Mouse (Mus musculus): ENCODE measurements at regions not wholly inside any gene's neighbourhood (a gene's known extent, or its start where the extent isn't known, plus 50 kb on each side); places are given as distances from the start of the nearest gene placed in this dataset.

DNA sequence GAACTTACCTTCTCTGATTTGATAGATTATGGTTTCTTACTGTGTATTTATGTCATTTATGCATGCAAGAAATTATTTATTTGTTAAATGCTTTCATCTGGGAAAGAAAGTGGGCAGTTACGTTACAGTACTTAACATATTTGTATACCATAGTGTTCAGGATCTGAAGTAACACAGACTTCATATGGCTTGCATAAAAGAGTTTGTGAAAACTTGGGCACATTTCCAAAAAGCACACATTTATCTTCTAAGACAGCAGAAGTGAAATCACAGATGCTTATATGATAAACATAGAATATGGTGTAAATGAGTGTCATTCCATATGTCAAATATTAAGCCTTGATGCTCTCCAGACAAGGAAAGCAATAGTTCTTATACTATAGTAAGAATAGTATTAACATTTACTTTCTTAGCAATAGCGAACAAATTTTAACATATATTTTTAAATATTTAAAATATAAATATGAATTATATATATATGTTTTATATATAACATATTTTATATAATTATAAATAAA lies 4549.1 kb upstream of the Gm7489 start:
- DNase-seq (ENCODE audit: low read depth, low spot score), result no peak

DNA sequence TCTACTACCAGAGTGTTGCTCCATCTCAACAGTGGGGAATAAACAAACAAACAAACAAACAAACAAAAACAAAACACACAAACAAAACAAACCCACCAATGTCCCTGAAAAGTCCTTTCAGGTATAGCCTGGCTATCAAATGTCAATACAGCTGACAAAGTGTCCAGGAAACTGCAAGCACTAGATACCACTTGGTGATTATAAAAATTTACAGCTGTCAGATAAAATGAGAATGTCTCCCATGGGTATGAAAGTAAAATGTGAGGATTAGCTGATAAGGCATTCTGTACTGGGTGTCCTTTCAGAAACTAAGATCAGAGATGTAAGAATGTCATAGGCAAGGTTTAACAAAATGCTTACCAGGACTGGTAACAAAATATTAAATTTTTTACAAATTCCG lies 4537.7 kb upstream of the Gm7489 start:
- no peak for DNase-seq (ENCODE audit: low read depth, low spot score)

DNA sequence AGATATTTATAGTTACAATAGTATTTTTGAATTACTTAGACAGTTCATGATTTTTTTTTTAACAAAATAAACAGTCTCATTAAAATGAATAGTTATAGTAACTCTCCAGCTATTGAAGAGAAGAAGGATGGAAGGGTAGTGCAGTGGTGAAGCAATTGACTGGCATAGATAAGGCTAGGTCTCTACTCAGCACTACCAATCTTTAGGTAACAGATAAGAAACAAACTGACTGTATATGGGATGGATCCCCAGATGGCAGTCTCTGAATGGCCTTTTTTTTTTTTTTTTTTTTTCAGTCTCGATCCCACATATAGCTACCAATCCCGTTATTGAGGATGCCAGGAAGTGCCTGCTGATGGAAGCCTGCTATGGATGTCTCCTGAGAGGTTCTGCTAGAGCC lies 4528.6 kb upstream of the Gm7489 start:
- no peak for DNase-seq (ENCODE audit: low read depth, low spot score)

DNA sequence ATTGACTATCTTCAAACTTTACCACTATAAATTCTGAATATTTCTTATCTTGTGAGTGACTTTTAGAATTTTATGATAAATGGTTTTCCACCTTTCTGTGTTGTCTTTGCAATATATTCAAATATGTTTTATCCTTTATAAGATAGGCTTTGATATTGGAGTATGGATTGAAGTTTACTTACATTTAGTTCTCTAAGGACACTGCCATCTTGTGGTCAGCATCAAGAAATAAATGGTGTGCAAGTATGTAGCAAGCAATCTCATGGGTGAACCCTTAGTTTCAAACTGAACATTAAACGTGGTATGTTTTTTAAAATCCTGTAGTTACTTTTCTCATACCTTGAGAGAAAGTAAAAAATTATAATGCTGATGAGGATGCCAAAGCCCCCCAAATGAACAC lies 4488.7 kb upstream of the Gm7489 start:
- peak; percentile 46 for DNase-seq (ENCODE audit: low read depth, low spot score)

DNA sequence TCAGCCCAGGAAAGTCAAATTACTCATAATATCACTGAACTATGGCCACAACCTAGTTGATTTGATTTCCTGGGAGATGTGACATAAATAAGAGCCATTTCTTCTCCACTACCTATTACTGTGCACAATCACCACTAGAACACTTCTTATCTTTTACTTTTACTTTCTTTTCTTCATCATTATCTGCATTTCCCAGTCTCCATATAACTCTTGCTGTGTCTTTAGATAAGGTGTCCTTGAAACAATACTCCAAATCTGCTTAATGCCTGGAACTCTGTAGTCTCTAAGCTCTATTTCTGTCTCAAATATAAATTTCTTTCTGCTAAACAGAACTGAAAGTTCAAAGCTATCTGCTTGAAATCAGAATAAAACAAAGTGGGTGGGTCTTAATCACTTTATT lies 4471.0 kb upstream of the Gm7489 start:
- no peak for DNase-seq (ENCODE audit: low read depth, low spot score)

DNA sequence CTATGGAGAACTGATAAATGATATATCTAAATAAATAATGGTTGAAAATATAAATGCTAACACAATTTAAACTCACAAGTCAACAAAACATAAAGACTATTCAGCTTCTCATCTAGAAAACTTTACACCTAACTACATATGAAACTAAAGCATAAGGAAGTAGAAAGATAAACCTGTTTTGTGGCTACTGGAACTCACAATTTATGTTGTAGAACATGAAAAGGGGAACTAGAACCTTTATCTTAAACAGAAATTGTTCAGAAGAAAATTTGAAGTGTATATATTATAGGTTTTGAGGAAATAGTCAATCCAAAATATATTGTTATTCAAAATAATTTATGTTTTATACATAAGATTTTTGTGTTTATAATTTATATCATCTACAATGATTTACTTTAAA lies 4433.4 kb upstream of the Gm7489 start:
- peak; percentile 20 for DNase-seq (ENCODE audit: low read depth, low spot score)

DNA sequence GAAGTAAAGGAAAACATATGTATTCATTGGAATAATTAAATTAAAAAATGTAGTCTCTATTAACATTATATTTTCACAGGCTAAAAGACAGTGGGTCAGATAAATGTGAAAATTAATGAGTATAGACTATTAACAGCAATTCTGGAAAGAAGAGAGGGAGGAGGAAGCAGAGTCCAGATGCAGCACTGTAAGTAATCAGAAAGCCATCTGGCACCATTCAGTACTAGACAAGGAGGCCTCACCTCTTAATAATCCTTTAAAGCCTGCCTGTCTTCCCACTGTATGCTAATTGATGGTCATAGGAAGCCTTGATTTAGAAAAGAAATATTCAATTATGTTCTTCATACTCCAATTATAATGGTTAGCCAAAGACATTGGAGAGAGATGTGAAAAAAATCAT lies 4400.1 kb upstream of the Gm7489 start:
- no peak for DNase-seq (ENCODE audit: low read depth, low spot score)

DNA sequence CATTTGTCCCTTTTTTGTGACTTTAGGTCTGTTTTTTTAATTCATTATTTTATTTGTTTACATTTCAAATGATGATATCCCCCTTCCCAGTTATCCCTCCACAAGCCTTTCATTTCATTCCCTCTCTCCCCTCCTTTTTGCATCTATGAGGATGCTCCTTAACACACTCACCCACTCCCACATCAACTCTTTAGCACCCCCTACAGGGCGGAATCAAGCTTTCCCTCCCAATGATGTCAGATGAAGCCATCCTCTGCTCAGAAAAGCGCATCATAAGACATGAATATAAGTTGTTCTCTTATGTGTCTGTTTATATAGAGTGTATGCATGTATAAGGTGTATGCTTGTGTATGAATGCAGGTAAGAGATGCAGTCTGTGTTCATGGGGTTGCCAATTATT lies 4391.9 kb upstream of the Gm7489 start:
- peak; percentile 32 for DNase-seq (ENCODE audit: low read depth, low spot score)

DNA sequence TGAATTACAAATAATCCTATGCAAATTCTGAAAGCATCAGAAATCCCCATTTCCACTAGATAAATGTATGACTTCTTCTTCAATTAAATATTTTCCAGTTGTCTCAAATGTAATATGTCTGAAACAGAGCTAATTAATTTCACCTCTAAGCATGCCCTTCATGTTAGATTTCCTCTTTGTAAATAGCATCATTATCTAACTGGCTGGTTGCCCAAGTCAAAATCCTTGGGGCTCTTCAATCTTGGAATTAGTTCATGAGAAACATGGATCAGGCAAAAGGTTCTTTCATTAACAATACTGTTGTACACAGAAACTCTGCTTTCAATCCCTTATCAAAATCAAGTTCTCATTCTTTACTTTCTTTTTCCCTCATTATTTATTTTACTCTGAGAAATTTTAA lies 4382.9 kb upstream of the Gm7489 start:
- DNase-seq (ENCODE audit: low read depth, low spot score), result no peak
